ENCODE assay signal across 8 mouse cellular contexts in genomic region chr6:86371340-86371911, GRCm38 (mm10). TPM values are rescaled to one million over a fixed set of nuclear protein-coding genes. Genes with fewer than 3 reads are reported as not detected.
A peak's percentile ranks its signal among the peaks of the same experiment; 100 is the strongest.
DNase-seq lines count a peak whose midpoint lies in the region; ATAC-seq and TF ChIP-seq lines count a peak whose summit lies in the region.

No protein-coding gene starts in this region.

- peak overlapping the region; percentile 94 for H3K27ac ChIP-seq in forebrain, postnatal 0 days (ENCODE audit: low read depth, low read length)
- peak overlapping the region; percentile 82 for H3K27ac ChIP-seq in lung, embryonic 16.5 days (ENCODE audit: low read length)

- H3K4me1 ChIP-seq in G1E (ENCODE audit: insufficient read depth, low read depth, low read length), result peaks cover 52% of the 10 kb centered on the region
- peaks cover 17% of the 10 kb centered on the region for H3K4me1 ChIP-seq in forebrain, postnatal 0 days (ENCODE audit: insufficient read depth)
- H3K4me1 ChIP-seq in lung, embryonic 16.5 days (replicated peaks; ENCODE audit: control insufficient read depth, insufficient read depth, low read length), result peaks cover 20% of the 10 kb centered on the region

- no peak for TF ChIP-seq CTCF in G1E (IDR thresholded peaks at IDR 0.05; ENCODE audit: low read depth, low read length)
- TF ChIP-seq CTCF in forebrain, postnatal 0 days (IDR thresholded peaks at IDR 0.05; ENCODE audit: low read depth), result no peak

- H3K36me3 ChIP-seq in G1E (replicated peaks), result peaks cover 59% of the 10 kb centered on the region
- peaks cover 9% of the 10 kb centered on the region for H3K36me3 ChIP-seq in forebrain, postnatal 0 days (ENCODE audit: insufficient read depth)
- peaks cover 3% of the 10 kb centered on the region for H3K36me3 ChIP-seq in lung, embryonic 16.5 days (ENCODE audit: control insufficient read depth, insufficient read depth, low read length)

- peak overlapping the region; percentile 70 for H3K4me2 ChIP-seq in forebrain, postnatal 0 days (ENCODE audit: low read depth)
- H3K4me2 ChIP-seq in lung, embryonic 16.5 days (ENCODE audit: low read depth, low read length), result peak overlapping the region; percentile 80

- under 1% methylated on average over 50 of the region's 50 CpGs for WGBS in forebrain, postnatal 0 days
- under 1% methylated on average over 50 of the region's 50 CpGs for WGBS in lung, embryonic 16.5 days

- H3K4me3 ChIP-seq in G1E (ENCODE audit: low read depth, low read length), result peak overlapping the region; percentile 96
- H3K4me3 ChIP-seq in forebrain, postnatal 0 days (ENCODE audit: low read depth, low read length), result peak overlapping the region; percentile 64
- peak overlapping the region; percentile 77 for H3K4me3 ChIP-seq in lung, embryonic 16.5 days (ENCODE audit: low read length)

- DNase-seq in G1E (ENCODE audit: low spot score), result peak; percentile 91
- peak; percentile 96 to 97 for DNase-seq in cerebellum, adult 18-20 months
- peak; percentile 99 for DNase-seq in forebrain, postnatal 0 days
- peak; percentile 93 for DNase-seq in layer of hippocampus, adult 9-10 months (ENCODE audit: low spot score)
- peak; percentile 93 for DNase-seq in ovary, postnatal 10 days (ENCODE audit: low spot score)
- DNase-seq in thymus, postnatal 10 days (ENCODE audit: low spot score in 2 of 2), result peak; percentile 94

- no peaks in the 10 kb centered on the region for H3K9me3 ChIP-seq in G1E (replicated peaks)
- H3K9me3 ChIP-seq in forebrain, postnatal 0 days (ENCODE audit: low read length), result no peaks in the 10 kb centered on the region
- H3K9me3 ChIP-seq in lung, embryonic 16.5 days (ENCODE audit: control insufficient read depth, low read length), result no peaks in the 10 kb centered on the region

- peak; percentile 87 for ATAC-seq in G1E (ENCODE audit: extremely low read depth, insufficient number of reproducible peaks, low FRiP score, poor library complexity, severe bottlenecking)
- ATAC-seq in forebrain, postnatal 0 days, result peak; percentile 98
- peak; percentile 96 to 97 for ATAC-seq in hematopoietic stem cell, adult 5-6 weeks (replicated peaks in 1 of 2; ENCODE audit: insufficient read depth in 1 of 2, low FRiP score in 2 of 2, low TSS enrichment in 1 of 2, low read depth in 1 of 2, poor library complexity in 2 of 2, severe bottlenecking in 2 of 2)
- ATAC-seq in lung, embryonic 16.5 days (ENCODE audit: low read depth), result peak; percentile 97

- peak overlapping the region; percentile 71 for H3K9ac ChIP-seq in forebrain, postnatal 0 days
- peak overlapping the region; percentile 83 for H3K9ac ChIP-seq in lung, embryonic 16.5 days (ENCODE audit: low read length)

- H3K27me3 ChIP-seq in G1E (ENCODE audit: insufficient read depth, low read length), result no peaks in the 10 kb centered on the region
- no peaks in the 10 kb centered on the region for H3K27me3 ChIP-seq in forebrain, postnatal 0 days (ENCODE audit: insufficient read depth, low read length)
- H3K27me3 ChIP-seq in lung, embryonic 16.5 days (ENCODE audit: control insufficient read depth, insufficient read depth, low read depth, low read length), result no peaks in the 10 kb centered on the region

RNA-seq across cellular contexts. Expression of gene Snrpg, which starts 0.3 kb away (rescaled TPM):
- total RNA-seq in G1E (2014; fragmentation: Nextera tagmentation), result 114 and 123 TPM in 2 replicates
- 111 and 130 TPM in 2 replicates for total RNA-seq in G1E (2017)
- polyA plus RNA-seq in G1E (2012), result 24.8 and 25.1 TPM in 2 replicates
- total RNA-seq in forebrain, postnatal 0 days (2014; rRNA removed), result 72.0 and 101 TPM in 2 replicates
- polyA plus RNA-seq in forebrain, postnatal 0 days (2015; fragmentation: Nextera tagmentation; extraction: Ambion mirVana), result 308 and 448 TPM in 2 replicates
- total RNA-seq in hematopoietic stem cell, adult 5-6 weeks (2017), result 38.8 and 47.3 TPM in 2 replicates
- 522 and 523 TPM in 2 replicates for polyA plus RNA-seq in lung, embryonic 16.5 days (2015; fragmentation: Nextera tagmentation; extraction: Ambion mirVana)

RNA-seq across cellular contexts. Expression of gene Fam136a, which starts 6.0 kb away (rescaled TPM):
- 62.0 and 73.4 TPM in 2 replicates for total RNA-seq in G1E (2014; fragmentation: Nextera tagmentation)
- 121 and 127 TPM in 2 replicates for total RNA-seq in G1E (2017)
- 35.5 and 39.5 TPM in 2 replicates for polyA plus RNA-seq in G1E (2012)
- 65.9 and 85.8 TPM in 2 replicates for total RNA-seq in forebrain, postnatal 0 days (2014; rRNA removed)
- 75.1 and 75.2 TPM in 2 replicates for polyA plus RNA-seq in forebrain, postnatal 0 days (2015; fragmentation: Nextera tagmentation; extraction: Ambion mirVana)
- total RNA-seq in hematopoietic stem cell, adult 5-6 weeks (2017), result 58.5 and 66.4 TPM in 2 replicates
- polyA plus RNA-seq in lung, embryonic 16.5 days (2015; fragmentation: Nextera tagmentation; extraction: Ambion mirVana), result 91.8 and 98.7 TPM in 2 replicates

RNA-seq across cellular contexts. Expression of gene Pcyox1, which starts 25.5 kb away (rescaled TPM):
- 55.5 and 72.3 TPM in 2 replicates for total RNA-seq in G1E (2014; fragmentation: Nextera tagmentation)
- total RNA-seq in G1E (2017), result 31.4 and 44.7 TPM in 2 replicates
- 41.4 and 44.9 TPM in 2 replicates for polyA plus RNA-seq in G1E (2012)
- 105 and 113 TPM in 2 replicates for total RNA-seq in forebrain, postnatal 0 days (2014; rRNA removed)
- polyA plus RNA-seq in forebrain, postnatal 0 days (2015; fragmentation: Nextera tagmentation; extraction: Ambion mirVana), result 90.1 and 99.2 TPM in 2 replicates
- total RNA-seq in hematopoietic stem cell, adult 5-6 weeks (2017), result 29.1 and 57.0 TPM in 2 replicates
- polyA plus RNA-seq in lung, embryonic 16.5 days (2015; fragmentation: Nextera tagmentation; extraction: Ambion mirVana), result 85.4 and 88.9 TPM in 2 replicates

RNA-seq across cellular contexts. Expression of gene Tia1, which starts 32.6 kb away (rescaled TPM):
- total RNA-seq in G1E (2014; fragmentation: Nextera tagmentation) (141 and 165 TPM in 2 replicates), G1E (2017) (82.2 and 84.0 TPM in 2 replicates)
- polyA plus RNA-seq in G1E (2012), result 20.1 and 25.4 TPM in 2 replicates
- total RNA-seq in forebrain, postnatal 0 days (2014; rRNA removed), result 201 and 252 TPM in 2 replicates
- 150 and 191 TPM in 2 replicates for polyA plus RNA-seq in forebrain, postnatal 0 days (2015; fragmentation: Nextera tagmentation; extraction: Ambion mirVana)
- total RNA-seq in hematopoietic stem cell, adult 5-6 weeks (2017), result 129 and 187 TPM in 2 replicates
- polyA plus RNA-seq in lung, embryonic 16.5 days (2015; fragmentation: Nextera tagmentation; extraction: Ambion mirVana), result 176 and 177 TPM in 2 replicates

RNA-seq across cellular contexts. Expression of gene Gm44790, which starts 55.0 kb away (rescaled TPM):
- total RNA-seq in G1E (2014; fragmentation: Nextera tagmentation), result not detected in 2 replicates
- 0.87 TPM in 1 of 2 replicates, not detected in the other for total RNA-seq in G1E (2017)
- polyA plus RNA-seq in G1E (2012), result 0.78 TPM in 1 of 2 replicates, not detected in the other
- not detected in 2 replicates for total RNA-seq in forebrain, postnatal 0 days (2014; rRNA removed)
- polyA plus RNA-seq in forebrain, postnatal 0 days (2015; fragmentation: Nextera tagmentation; extraction: Ambion mirVana), result 0.67 and 2.0 TPM in 2 replicates
- total RNA-seq in hematopoietic stem cell, adult 5-6 weeks (2017), result not detected in 2 replicates
- not detected in 2 replicates for polyA plus RNA-seq in lung, embryonic 16.5 days (2015; fragmentation: Nextera tagmentation; extraction: Ambion mirVana)

Comparison
In these comparisons a context has a peak if more than half of its experiments do, and no peak if none do; other contexts are left out.
1. Peak in every context shown above with its lines: DNase-seq, ATAC-seq, H3K4me3 ChIP-seq and H3K27ac ChIP-seq.